Mouse (Mus musculus): ENCODE results near the gene Crygc. TPM values are rescaled to one million over a fixed set of nuclear protein-coding genes. Genes with fewer than 3 reads are reported as not detected.
A peak's percentile ranks its signal among the peaks of the same experiment; 100 is the strongest.

Gene Crygc
- polyA plus RNA-seq (2014; fragmentation: Nextera tagmentation; extraction: Ambion mirVana): not detected in 2 replicates

- Histone ChIP-seq H3K27ac (ENCODE audit: low read depth, low read length) (no peak within 1 kb of the TSS), H3K36me3 (ENCODE audit: control insufficient read depth, insufficient read depth, low read length) (no peaks in the 10 kb centered on the region), H3K9ac (ENCODE audit: low read depth, low read length) (no peak within 1 kb of the TSS), H3K27me3 (replicated peaks; ENCODE audit: control insufficient read depth, insufficient read depth, low read length) (no peaks in the 10 kb centered on the region), H3K4me3 (ENCODE audit: low read depth, low read length) (no peak within 1 kb of the TSS), H3K4me2 (no peak within 1 kb of the TSS), H3K9me3 (ENCODE audit: control insufficient read depth, low read length) (no peaks in the 10 kb centered on the region), H3K4me1 (replicated peaks; ENCODE audit: control insufficient read depth, insufficient read depth, low read length) (no peaks in the 10 kb centered on the region)
- ATAC-seq (replicated peaks; ENCODE audit: low FRiP score) (no peak), DNase-seq (ENCODE audit: low spot score) (no peak)
- 66% methylated on average over 6 of the region's 6 CpGs for whole genome bisulfite sequencing
These were observed at the start of gene Crygc for GRCm38 (mm10) chr1:65073589-65073988. Gene Crygc (minus strand): TSS chr1:65073689.

GRCm38 (mm10) chr1:65122574-65123372 is 49.3 kb upstream of the Crygc start, which contains the start of gene D630023F18Rik:
Gene D630023F18Rik (minus strand): TSS chr1:65123214.
- H3K9me3 ChIP-seq (ENCODE audit: control insufficient read depth, low read length): no peaks in the 10 kb centered on the region
- H3K27ac ChIP-seq (ENCODE audit: low read depth, low read length): no peak within 1 kb of the TSS
- H3K4me1 ChIP-seq (replicated peaks; ENCODE audit: control insufficient read depth, insufficient read depth, low read length): no peaks in the 10 kb centered on the region
- 39% methylated on average over 9 of the region's 9 CpGs for WGBS
- no peaks in the 10 kb centered on the region for H3K27me3 ChIP-seq (replicated peaks; ENCODE audit: control insufficient read depth, insufficient read depth, low read length)
- ATAC-seq (replicated peaks; ENCODE audit: low FRiP score) (no peak), DNase-seq (ENCODE audit: low spot score) (no peak)
- H3K9ac ChIP-seq (ENCODE audit: low read depth, low read length): no peak within 1 kb of the TSS
- H3K4me3 ChIP-seq (ENCODE audit: low read depth, low read length): no peak within 1 kb of the TSS
- no peaks in the 10 kb centered on the region for H3K36me3 ChIP-seq (ENCODE audit: control insufficient read depth, insufficient read depth, low read length)
- no peak within 1 kb of the TSS for H3K4me2 ChIP-seq

DNA sequence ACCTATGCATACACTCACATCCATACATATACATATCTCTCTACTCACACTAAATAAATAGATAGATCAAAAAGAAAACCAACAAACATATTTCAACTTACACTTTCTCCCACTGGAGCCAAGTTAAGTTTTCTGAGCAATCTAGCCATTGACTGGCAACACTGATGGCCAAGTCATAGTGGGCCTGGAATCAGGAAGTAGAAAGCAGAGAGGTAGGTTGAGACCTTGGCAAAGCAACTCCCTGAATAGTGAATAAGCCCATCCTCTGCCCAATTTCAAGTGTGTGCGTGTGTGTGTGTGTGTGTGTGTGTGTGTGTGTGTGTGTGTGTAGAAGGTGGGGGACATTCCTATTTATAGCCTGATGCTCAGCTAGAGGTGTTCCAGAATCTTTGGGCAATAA is 45.9 kb upstream of the Crygc start, which contains the start of gene Gm28845:
Gene Gm28845, minus strand, starts transcription at position 121 of the 400 bp plus-strand sequence.
- 76% methylated on average over 1 of the region's 1 CpGs for WGBS
- no peaks in the 10 kb centered on the region for H3K36me3 ChIP-seq (ENCODE audit: control insufficient read depth, insufficient read depth, low read length)
- no peak for DNase-seq (ENCODE audit: low spot score)
- ATAC-seq (replicated peaks; ENCODE audit: low FRiP score): no peak
- no peaks in the 10 kb centered on the region for H3K9me3 ChIP-seq (ENCODE audit: control insufficient read depth, low read length)
- H3K9ac ChIP-seq (ENCODE audit: low read depth, low read length): no peak within 1 kb of the TSS
- H3K27ac ChIP-seq (ENCODE audit: low read depth, low read length): no peak within 1 kb of the TSS
- H3K27me3 ChIP-seq (replicated peaks; ENCODE audit: control insufficient read depth, insufficient read depth, low read length): no peaks in the 10 kb centered on the region
- H3K4me1 ChIP-seq (replicated peaks; ENCODE audit: control insufficient read depth, insufficient read depth, low read length): no peaks in the 10 kb centered on the region
- no peak within 1 kb of the TSS for H3K4me2 ChIP-seq
- no peak within 1 kb of the TSS for H3K4me3 ChIP-seq (ENCODE audit: low read depth, low read length)

DNA sequence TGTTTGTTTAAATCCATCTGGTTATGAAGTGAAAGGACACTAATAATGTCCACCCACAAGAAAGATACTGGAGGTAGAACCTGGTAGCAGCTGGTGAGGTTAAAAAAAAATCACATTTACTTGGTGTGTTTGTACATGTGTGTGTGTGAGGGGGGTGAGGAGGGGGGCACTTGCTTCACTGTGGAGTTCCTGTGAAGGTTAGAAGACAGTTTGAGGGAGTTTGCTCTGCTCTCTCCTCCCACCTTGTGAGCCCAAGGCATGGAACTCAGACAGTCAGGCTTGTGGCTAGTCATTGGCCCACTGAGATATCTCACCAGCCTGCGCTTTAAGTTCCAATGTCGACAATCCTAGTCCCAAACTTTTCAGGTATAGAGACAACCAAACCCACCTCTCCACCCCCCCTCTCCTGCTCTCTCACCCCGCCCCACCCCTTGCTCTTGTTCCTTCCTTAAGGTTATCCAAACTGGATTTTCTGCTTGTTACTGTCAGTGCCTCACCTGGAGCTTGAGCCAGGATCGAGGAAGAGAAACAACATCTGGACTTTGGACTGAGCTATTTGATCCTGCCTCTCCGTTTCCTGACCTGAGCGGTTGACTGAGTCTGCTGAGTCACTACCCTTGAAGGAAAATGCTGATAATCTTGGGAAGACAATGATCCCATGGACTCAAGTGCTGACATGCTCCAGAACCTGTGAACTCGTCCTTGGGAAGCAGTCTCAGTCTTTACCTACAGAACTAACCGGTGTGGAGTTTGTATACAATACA is 44.8 kb upstream of the Crygc start:
- H3K27ac ChIP-seq (ENCODE audit: low read depth, low read length): no peak overlapping the region
- ATAC-seq (replicated peaks; ENCODE audit: low FRiP score): no peak
- no peaks in the 10 kb centered on the region for H3K4me1 ChIP-seq (replicated peaks; ENCODE audit: control insufficient read depth, insufficient read depth, low read length)
- H3K9ac ChIP-seq (ENCODE audit: low read depth, low read length): no peak overlapping the region
- no peak overlapping the region for H3K4me2 ChIP-seq
- no peaks in the 10 kb centered on the region for H3K27me3 ChIP-seq (replicated peaks; ENCODE audit: control insufficient read depth, insufficient read depth, low read length)
- 67% methylated on average over 8 of the region's 8 CpGs for WGBS
- no peak overlapping the region for H3K4me3 ChIP-seq (ENCODE audit: low read depth, low read length)
- DNase-seq (ENCODE audit: low spot score): no peak
- no peaks in the 10 kb centered on the region for H3K9me3 ChIP-seq (ENCODE audit: control insufficient read depth, low read length)
- no peaks in the 10 kb centered on the region for H3K36me3 ChIP-seq (ENCODE audit: control insufficient read depth, insufficient read depth, low read length)

GRCm38 (mm10) chr1:65113536-65114172 is 40.2 kb upstream of the Crygc start:
- DNase-seq (ENCODE audit: low spot score) (no peak), ATAC-seq (replicated peaks; ENCODE audit: low FRiP score) (peak; percentile 48; the same call in 1 of the 2 replicates)
- H3K4me3 ChIP-seq (ENCODE audit: low read depth, low read length): no peak overlapping the region
- H3K4me1 ChIP-seq (replicated peaks; ENCODE audit: control insufficient read depth, insufficient read depth, low read length): no peaks in the 10 kb centered on the region
- no peak overlapping the region for H3K9ac ChIP-seq (ENCODE audit: low read depth, low read length)
- no peak overlapping the region for H3K27ac ChIP-seq (ENCODE audit: low read depth, low read length)
- no peaks in the 10 kb centered on the region for H3K36me3 ChIP-seq (ENCODE audit: control insufficient read depth, insufficient read depth, low read length)
- no peaks in the 10 kb centered on the region for H3K9me3 ChIP-seq (ENCODE audit: control insufficient read depth, low read length)
- WGBS: 79% methylated on average over 5 of the region's 5 CpGs
- H3K4me2 ChIP-seq: no peak overlapping the region
- no peaks in the 10 kb centered on the region for H3K27me3 ChIP-seq (replicated peaks; ENCODE audit: control insufficient read depth, insufficient read depth, low read length)

GRCm38 (mm10) chr1:65112807-65113196 is 39.3 kb upstream of the Crygc start:
- 0 out of 2 replicates have a peak overlapping the region, but pooled peaks have one; percentile 9 for H3K9ac ChIP-seq (ENCODE audit: low read depth, low read length)
- H3K36me3 ChIP-seq (ENCODE audit: control insufficient read depth, insufficient read depth, low read length): no peaks in the 10 kb centered on the region
- no peak overlapping the region; the same call in 1 of the 2 replicates for H3K27ac ChIP-seq (ENCODE audit: low read depth, low read length)
- 48% methylated on average over 14 of the region's 14 CpGs for WGBS
- H3K4me3 ChIP-seq (ENCODE audit: low read depth, low read length): no peak overlapping the region
- H3K4me2 ChIP-seq: peak overlapping the region; percentile 50
- H3K9me3 ChIP-seq (ENCODE audit: control insufficient read depth, low read length): no peaks in the 10 kb centered on the region
- DNase-seq (ENCODE audit: low spot score): no peak
- no peaks in the 10 kb centered on the region for H3K4me1 ChIP-seq (replicated peaks; ENCODE audit: control insufficient read depth, insufficient read depth, low read length)
- ATAC-seq (replicated peaks; ENCODE audit: low FRiP score): peak; percentile 17; the same call in 1 of the 2 replicates
- H3K27me3 ChIP-seq (replicated peaks; ENCODE audit: control insufficient read depth, insufficient read depth, low read length): no peaks in the 10 kb centered on the region

- Histone ChIP-seq H3K9ac (ENCODE audit: low read depth, low read length) (0 out of 2 replicates have a peak overlapping the region, but pooled peaks have one; percentile 9), H3K36me3 (ENCODE audit: control insufficient read depth, insufficient read depth, low read length) (no peaks in the 10 kb centered on the region), H3K27me3 (replicated peaks; ENCODE audit: control insufficient read depth, insufficient read depth, low read length) (no peaks in the 10 kb centered on the region), H3K9me3 (ENCODE audit: control insufficient read depth, low read length) (no peaks in the 10 kb centered on the region), H3K4me1 (replicated peaks; ENCODE audit: control insufficient read depth, insufficient read depth, low read length) (no peaks in the 10 kb centered on the region), H3K4me2 (peak overlapping the region; percentile 50), H3K4me3 (ENCODE audit: low read depth, low read length) (no peak overlapping the region), H3K27ac (ENCODE audit: low read depth, low read length) (no peak overlapping the region; the same call in 1 of the 2 replicates)
- 11% methylated on average over 8 of the region's 8 CpGs for WGBS
- peak; percentile 57 for ATAC-seq (replicated peaks; ENCODE audit: low FRiP score)
- DNase-seq (ENCODE audit: low spot score): no peak
These were observed 38.7 kb upstream of the Crygc start for GRCm38 (mm10) chr1:65112031-65112806.
